Comparison of ENCODE assay signal across 7 mouse cellular contexts in the genomic region with DNA sequence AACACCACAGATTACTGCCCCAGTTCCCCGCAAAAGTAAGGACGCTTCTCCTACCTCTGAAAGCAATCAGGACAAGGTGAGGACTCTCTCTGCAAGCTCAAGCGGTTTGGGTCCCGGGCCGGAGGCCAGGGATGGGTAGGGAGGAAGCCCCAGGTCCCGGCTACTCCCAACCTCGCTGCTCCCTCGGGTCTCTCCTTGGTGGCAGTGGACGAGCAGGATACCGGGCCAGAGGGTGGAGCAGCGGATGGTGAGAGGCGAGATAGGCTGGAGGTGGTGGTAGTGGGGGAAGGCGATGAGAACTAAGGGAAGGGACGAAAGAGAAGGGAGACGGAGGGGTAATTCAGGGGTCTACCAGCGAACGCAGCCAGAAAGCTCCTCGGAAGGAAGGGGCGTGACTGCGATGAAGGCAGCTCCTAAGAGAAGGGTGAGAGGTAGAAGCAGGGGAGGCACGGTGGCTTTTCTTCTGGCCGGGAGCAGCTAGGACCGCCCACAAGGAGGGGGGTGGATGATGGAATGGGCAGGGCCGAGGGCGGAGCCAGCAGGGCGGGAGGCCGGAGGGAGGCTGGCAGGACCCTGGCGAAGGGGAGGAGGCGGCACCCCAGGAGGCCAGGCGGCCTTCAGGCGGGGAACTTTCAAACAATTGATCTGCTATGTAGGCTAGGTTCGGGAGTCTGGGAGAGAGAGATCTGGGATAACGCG. TPM values are rescaled to one million over a fixed set of nuclear protein-coding genes. Genes with fewer than 3 reads are reported as not detected.
DNase-seq lines count a peak whose midpoint lies in the region; ATAC-seq lines count a peak whose summit lies in the region.

A gene (minus strand): TSS at position 465 of the 699 bp plus-strand sequence.

- H3K9me3 ChIP-seq in embryonic facial prominence, embryonic 11.5 days (replicated peaks; ENCODE audit: control insufficient read depth, low read length): no peaks in the 10 kb centered on the region
- no peaks in the 10 kb centered on the region for H3K9me3 ChIP-seq in limb, embryonic 12.5 days
- no peaks in the 10 kb centered on the region for H3K9me3 ChIP-seq in midbrain, embryonic 14.5 days (ENCODE audit: control insufficient read depth, low read length)

- peak; percentile 94 for ATAC-seq in embryonic facial prominence, embryonic 11.5 days (replicated peaks; ENCODE audit: insufficient number of reproducible peaks, low FRiP score, low TSS enrichment, low read depth)
- peak; percentile 86 for ATAC-seq in granulocyte monocyte progenitor cell, adult 5-6 weeks (replicated peaks; ENCODE audit: poor library complexity, severe bottlenecking)
- ATAC-seq in limb, embryonic 12.5 days (ENCODE audit: insufficient number of reproducible peaks, insufficient read depth, low FRiP score, low TSS enrichment, low read depth): peak; percentile 86
- peak; percentile 93 for ATAC-seq in midbrain, embryonic 14.5 days (ENCODE audit: low FRiP score, low TSS enrichment)

- H3K27ac ChIP-seq in embryonic facial prominence, embryonic 11.5 days (replicated peaks; ENCODE audit: low read depth, low read length): peak within 1 kb of the TSS; percentile 65
- H3K27ac ChIP-seq in limb, embryonic 12.5 days: peak within 1 kb of the TSS; percentile 82
- H3K27ac ChIP-seq in midbrain, embryonic 14.5 days (replicated peaks; ENCODE audit: low read depth, low read length): no peak within 1 kb of the TSS

- 15% methylated on average over 32 of the region's 34 CpGs for WGBS in embryonic facial prominence, embryonic 11.5 days
- WGBS in limb, embryonic 12.5 days: 16% methylated on average over 33 of the region's 34 CpGs
- WGBS in midbrain, embryonic 14.5 days: 16% methylated on average over 34 of the region's 34 CpGs

- no peaks in the 10 kb centered on the region for H3K36me3 ChIP-seq in embryonic facial prominence, embryonic 11.5 days (replicated peaks; ENCODE audit: control insufficient read depth, insufficient read depth, low read depth, low read length)
- no peaks in the 10 kb centered on the region for H3K36me3 ChIP-seq in limb, embryonic 12.5 days
- H3K36me3 ChIP-seq in midbrain, embryonic 14.5 days (ENCODE audit: control insufficient read depth, insufficient read depth, low read length): no peaks in the 10 kb centered on the region

- peak within 1 kb of the TSS; percentile 26 for H3K4me2 ChIP-seq in embryonic facial prominence, embryonic 11.5 days (ENCODE audit: low read depth, low read length)
- H3K4me2 ChIP-seq in limb, embryonic 12.5 days: peak within 1 kb of the TSS; percentile 55
- peak within 1 kb of the TSS; percentile 60 for H3K4me2 ChIP-seq in midbrain, embryonic 14.5 days (ENCODE audit: low read length)

- H3K4me3 ChIP-seq in embryonic facial prominence, embryonic 11.5 days (ENCODE audit: low read depth, low read length): peak within 1 kb of the TSS; percentile 49
- peak within 1 kb of the TSS; percentile 59 for H3K4me3 ChIP-seq in limb, embryonic 12.5 days (replicated peaks)
- H3K4me3 ChIP-seq in midbrain, embryonic 14.5 days (replicated peaks; ENCODE audit: low read depth, low read length): peak within 1 kb of the TSS; percentile 48

- H3K9ac ChIP-seq in embryonic facial prominence, embryonic 11.5 days (replicated peaks; ENCODE audit: low read length): peak within 1 kb of the TSS; percentile 66
- H3K9ac ChIP-seq in limb, embryonic 12.5 days (replicated peaks): peak within 1 kb of the TSS; percentile 67
- peak within 1 kb of the TSS; percentile 54 for H3K9ac ChIP-seq in midbrain, embryonic 14.5 days (replicated peaks; ENCODE audit: low read length)

- no peaks in the 10 kb centered on the region for H3K27me3 ChIP-seq in embryonic facial prominence, embryonic 11.5 days (ENCODE audit: control insufficient read depth, insufficient read depth, low read length)
- H3K27me3 ChIP-seq in limb, embryonic 12.5 days: peaks cover 8% of the 10 kb centered on the region
- no peaks in the 10 kb centered on the region for H3K27me3 ChIP-seq in midbrain, embryonic 14.5 days (ENCODE audit: control insufficient read depth, insufficient read depth, low read length)

- DNase-seq in adrenal gland, postnatal 36 days: peak; percentile 92 to 93
- peak; percentile 86 for DNase-seq in embryonic facial prominence, embryonic 11.5 days (ENCODE audit: low spot score)
- peak; percentile 86 for DNase-seq in kidney, adult 11 months
- peak; percentile 77 for DNase-seq in midbrain, embryonic 14.5 days
- peak; percentile 56 to 67 for DNase-seq in spleen, adult 18-20 months

- H3K4me1 ChIP-seq in embryonic facial prominence, embryonic 11.5 days (ENCODE audit: control insufficient read depth, insufficient read depth, low read length): no peaks in the 10 kb centered on the region
- H3K4me1 ChIP-seq in limb, embryonic 12.5 days (replicated peaks): peaks cover 4% of the 10 kb centered on the region
- no peaks in the 10 kb centered on the region for H3K4me1 ChIP-seq in midbrain, embryonic 14.5 days (ENCODE audit: control insufficient read depth, insufficient read depth, low read length)

RNA-seq across cellular contexts. Expression of the gene that starts here (rescaled TPM):
- total RNA-seq in adrenal gland, postnatal 36 days (2021): 1 to 10 TPM; 6.8 to 7.0 TPM
- polyA plus RNA-seq in embryonic facial prominence, embryonic 11.5 days (2014; fragmentation: Nextera tagmentation; extraction: Ambion mirVana): 43.3 and 48.1 TPM in 2 replicates
- total RNA-seq in granulocyte monocyte progenitor cell, adult 5-6 weeks (2014; fragmentation: Nextera tagmentation): 12.3 and 18.0 TPM in 2 replicates
- total RNA-seq in granulocyte monocyte progenitor cell, adult 5-6 weeks (2017): 14.2 and 14.5 TPM in 2 replicates
- 79.7 and 80.8 TPM in 2 replicates for polyA plus RNA-seq in limb, embryonic 12.5 days (2016; fragmentation: Nextera tagmentation; extraction: Ambion mirVana)
- 5.9 and 9.1 TPM in 2 replicates for polyA plus RNA-seq in midbrain, embryonic 14.5 days (2014; fragmentation: Nextera tagmentation; extraction: Ambion mirVana)
